Mouse (Mus musculus) adrenal gland, adult (tissue): ENCODE data around the gene Paqr9.

Source experiments
- DNase-seq, 2 experiments: peaks; one replicate each; pipeline ENCODE4 v3.0.0; 2022 to 2023; ENCODE audit warnings: low spot score in 1 of 2; ENCODE audit not compliant: inconsistent age in 2 of 2

Paqr9 gene

GRCm38 (mm10) chr9:95574116-95574515 is 14.7 kb downstream of the Paqr9 start:
- DNase-seq: no peak

- no peak for DNase-seq
These were observed 18.0 kb downstream of the Paqr9 start for GRCm38 (mm10) chr9:95577502-95577901.

- peak in 1 of 2 experiments; percentile 83 for DNase-seq
These were observed 19.0 kb downstream of the Paqr9 start for GRCm38 (mm10) chr9:95578366-95578895.

DNA sequence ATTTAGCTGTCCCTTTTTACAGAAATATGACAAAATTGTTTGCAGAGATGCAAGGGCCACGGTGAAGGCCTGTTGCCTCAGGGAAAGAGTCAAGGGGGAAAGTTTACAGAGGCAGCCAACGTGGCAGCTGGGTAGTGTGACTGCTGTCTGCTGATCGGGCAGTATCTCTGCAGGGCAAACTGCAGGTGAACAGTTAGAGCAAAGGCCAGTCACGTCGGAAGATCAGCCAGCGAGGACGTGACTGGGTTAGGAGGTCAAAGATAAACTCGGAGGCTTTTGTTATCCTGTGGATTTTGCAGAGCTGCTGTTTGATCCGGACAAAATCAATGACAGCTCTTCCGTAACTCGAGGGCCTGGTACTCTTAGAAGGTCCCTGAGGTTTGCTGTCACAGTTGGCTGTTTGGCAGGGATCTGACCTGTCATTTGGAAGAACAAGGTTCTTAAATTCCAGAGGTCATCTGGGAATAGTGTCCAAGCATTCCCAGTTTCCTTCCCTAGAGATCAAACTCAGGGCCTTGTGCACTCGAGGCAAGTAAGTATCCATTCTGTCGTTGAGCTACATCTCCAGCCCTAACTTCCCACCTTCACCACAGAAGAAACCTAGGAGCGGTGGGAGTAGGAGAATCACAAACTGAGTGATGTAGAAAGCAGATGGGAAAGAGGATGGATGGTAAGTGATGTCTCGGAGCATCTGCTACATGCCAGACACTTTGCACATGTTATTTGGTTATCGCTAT is 21.7 kb downstream of the Paqr9 start:
- DNase-seq: no peak

- peak in 1 of 2 experiments; percentile 34 for DNase-seq
These were observed 22.5 kb downstream of the Paqr9 start for GRCm38 (mm10) chr9:95581758-95582515.

GRCm38 (mm10) chr9:95582555-95582954 is 23.1 kb downstream of the Paqr9 start:
- no peak for DNase-seq

- no peak for DNase-seq
These were observed 26.6 kb downstream of the Paqr9 start for GRCm38 (mm10) chr9:95586046-95586445.

DNA sequence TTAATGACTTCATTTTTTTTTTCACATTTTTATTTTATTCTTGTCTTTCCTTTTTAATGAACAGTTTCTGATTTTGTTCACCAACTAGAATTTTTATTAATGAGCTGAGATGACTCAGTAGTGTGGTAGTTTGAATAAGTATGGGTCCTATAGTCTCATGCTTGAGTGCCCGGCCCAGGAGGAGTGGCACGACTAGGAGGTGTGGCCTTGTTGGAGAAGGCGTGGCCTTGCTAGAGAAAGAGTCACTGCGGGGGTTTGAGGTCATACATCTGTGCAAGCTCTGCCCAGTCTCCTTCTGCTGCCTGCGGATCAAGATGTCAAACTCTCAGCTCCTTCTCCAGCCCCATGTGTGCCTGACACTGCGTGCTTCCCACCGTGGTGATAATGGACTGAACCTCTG is 28.6 kb downstream of the Paqr9 start:
- no peak for DNase-seq

GRCm38 (mm10) chr9:95594291-95594690 is 34.8 kb downstream of the Paqr9 start:
- no peak for DNase-seq

DNA sequence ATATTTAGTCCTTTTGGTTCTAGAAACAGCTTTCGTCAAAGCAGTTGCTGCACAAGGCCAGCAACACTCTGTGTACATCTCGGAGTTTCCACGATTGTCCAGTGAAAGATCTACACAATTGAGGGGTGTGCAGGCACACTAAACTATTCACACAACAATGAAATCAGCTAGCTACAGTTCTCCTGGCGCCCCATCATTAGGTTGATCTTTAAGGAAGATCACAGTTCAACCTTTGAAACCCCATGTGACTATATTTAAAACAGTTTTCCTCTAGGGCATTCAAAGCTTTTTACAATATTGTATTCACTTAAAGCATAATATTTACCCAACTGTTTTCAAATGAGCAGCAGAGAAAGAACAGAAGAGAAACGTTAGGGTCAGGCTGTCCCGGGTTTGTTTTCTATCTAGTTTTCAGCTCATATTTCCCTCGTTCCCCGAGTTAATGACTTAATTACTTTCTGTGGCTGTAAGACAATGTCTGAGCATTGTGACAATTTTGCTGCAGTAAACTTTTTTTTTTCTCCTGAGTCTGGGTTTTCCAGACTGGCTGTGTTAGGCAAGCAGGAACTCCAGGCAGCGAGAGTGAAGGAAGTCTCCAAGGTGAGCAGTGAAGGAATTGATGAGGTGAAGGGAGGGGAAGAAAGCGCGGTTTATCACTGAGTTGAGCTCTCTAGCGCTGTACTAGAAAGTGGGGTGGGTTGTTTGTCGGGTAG is 38.2 kb downstream of the Paqr9 start:
- DNase-seq: no peak

- no peak for DNase-seq
These were observed 38.8 kb downstream of the Paqr9 start for GRCm38 (mm10) chr9:95598179-95598721.

DNA sequence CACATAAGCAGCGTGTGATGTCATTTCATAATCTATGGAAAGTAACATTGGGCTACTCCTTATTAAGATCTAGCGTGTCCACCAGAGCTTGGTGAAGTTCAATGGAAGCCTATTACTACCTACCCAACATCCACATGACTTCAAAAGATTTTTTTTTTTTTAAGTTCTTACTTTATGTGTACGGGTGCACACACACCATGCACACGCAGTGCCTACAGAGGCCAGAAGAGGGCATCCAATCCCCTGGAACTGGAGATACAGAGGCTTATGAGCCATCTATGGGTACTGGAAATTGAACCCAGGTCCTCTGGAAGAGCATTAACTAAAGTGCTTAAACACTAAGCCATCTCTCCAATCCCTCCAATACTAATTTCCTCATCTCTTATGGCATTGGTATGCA is 39.9 kb downstream of the Paqr9 start:
- no peak for DNase-seq

DNA sequence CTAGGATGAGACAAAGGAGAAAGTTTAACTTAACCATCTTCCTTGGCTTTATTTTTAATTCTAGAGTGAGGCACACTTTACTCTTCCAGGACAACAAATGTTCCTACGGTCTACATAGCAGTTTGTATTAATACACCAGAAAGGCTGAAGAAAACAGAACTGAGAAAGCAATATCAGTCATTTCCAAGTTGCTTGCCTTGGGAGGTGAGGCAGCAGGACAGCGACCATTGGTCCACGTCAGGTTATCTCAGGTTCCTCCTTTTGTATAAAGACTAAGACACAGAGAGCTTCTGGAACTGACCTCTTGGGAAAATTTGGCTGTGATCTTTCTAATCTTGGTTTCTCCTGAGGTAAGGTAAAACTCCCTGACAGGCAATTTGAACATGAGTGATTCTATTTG is 43.4 kb downstream of the Paqr9 start:
- DNase-seq: no peak

DNA sequence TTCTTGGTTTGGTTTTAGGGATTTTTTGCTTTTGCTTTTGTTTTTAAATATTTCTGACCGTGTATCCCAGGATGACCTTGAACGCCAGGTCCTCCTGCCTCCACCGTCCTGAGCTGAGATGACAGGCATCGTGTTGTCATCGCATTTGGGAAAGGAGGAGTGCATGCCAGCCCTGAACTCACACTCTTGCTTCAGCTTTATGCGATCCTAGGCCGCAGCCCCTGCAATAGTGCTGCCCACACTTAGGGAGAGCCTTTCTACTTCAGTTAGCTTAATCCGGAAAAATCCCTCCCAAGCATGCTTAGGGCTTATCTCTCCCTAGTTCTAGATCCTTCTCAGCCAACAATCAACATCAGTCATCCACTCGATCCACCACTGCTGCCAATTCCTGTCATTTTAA is 43.9 kb downstream of the Paqr9 start:
- no peak for DNase-seq

DNA sequence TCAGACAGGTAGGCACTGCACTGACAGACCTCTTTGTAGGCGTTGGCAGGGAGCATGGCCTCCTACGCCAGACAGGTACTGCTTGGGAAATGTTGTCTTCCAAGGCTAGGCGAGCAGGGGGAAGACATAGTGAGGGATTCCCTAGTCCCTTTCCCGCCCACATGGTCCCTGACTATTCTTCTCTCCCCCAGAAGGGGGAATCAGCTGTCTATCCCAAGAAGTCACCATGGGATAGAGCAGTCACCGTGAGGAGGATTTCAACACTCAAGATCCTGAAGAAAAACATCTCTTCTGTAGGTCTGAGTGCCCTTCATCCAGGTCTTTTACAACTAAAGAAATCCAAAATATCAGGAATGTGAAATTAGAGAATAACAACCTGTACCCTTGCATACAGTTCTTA is 47.7 kb downstream of the Paqr9 start:
- no peak for DNase-seq

GRCm38 (mm10) chr9:95612246-95612768 is 52.9 kb downstream of the Paqr9 start:
- DNase-seq: no peak

- DNase-seq: no peak
These were observed 54.1 kb downstream of the Paqr9 start for GRCm38 (mm10) chr9:95613426-95614127.

DNA sequence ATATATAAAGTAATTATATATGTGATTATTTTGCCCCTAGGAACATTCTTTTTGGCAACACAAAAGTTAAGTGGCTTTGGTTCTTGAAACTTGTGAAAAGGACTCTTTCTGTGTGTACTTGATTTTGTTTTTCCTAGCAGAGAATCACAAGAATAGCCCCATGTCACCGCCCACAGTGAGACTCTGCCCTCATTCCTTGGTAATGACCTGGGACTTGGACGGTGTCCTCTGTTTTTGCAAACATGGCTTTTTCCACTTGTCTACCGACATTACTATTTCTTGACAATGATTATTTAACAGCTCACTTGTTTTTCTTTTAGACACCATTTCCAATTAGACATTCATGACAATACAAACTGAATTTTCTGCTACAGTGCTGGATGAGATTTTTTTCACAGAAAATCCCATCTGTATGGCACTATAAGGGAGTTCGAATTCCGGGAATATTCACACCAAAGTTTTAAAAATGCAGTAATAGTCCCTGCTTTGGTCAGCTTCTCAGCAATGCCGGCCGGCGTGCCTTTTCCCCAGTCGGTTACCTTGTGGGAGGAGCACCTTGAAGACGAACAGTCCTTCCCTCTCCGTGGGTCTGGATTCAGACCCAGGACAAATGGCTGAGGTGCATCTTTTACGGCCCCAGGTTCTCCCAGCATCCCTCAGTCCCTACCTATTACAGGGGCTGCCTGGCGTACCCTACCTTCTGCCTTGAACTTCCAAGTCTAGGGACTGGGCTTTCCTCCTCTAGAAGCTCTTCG is 55.6 kb downstream of the Paqr9 start:
- no peak for DNase-seq

DNA sequence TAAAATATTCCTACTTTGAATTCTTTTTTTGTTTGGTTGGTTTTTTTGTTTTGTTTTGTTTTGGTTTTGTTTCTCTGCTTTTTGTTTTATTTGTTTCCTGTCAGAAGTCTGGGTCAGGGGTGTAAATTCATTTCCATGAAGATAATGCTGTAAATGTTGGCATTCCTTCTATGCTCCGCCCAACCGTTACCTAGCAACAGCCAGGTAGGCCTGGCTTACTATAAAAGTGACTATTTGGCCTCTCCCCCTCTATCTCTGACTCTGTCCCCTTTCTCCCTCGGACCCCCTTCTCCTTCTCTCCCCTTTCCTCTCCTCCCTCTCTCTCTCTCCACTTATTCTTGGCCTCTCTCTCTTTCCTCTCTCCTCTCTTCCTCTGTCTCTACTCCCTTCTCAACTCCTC is 56.5 kb downstream of the Paqr9 start:
- DNase-seq: no peak
